Mouse (Mus musculus): ENCODE results near the gene Slc25a45.

- TF ChIP-seq CTCF (IDR thresholded peaks at IDR 0.05; ENCODE audit: control insufficient read depth, insufficient read depth, insufficient replicate concordance, low read depth, low read length), result no peak
- no peak for TF ChIP-seq POLR2A (IDR thresholded peaks at IDR 0.05; ENCODE audit: control insufficient read depth, low read depth, low read length)
Observed at GRCm38 (mm10) chr19:5874391-5874968, 3.1 kb upstream of the Slc25a45 start.
